Mouse (Mus musculus) cerebellum, adult 9-11 months (tissue): ENCODE data around the gene Dhdh.
"Not testable (repeated sequence)": the region's sequence is repeated elsewhere in the genome, so short reads cannot be mapped to it uniquely, and the experiment has no call there.

Source experiments
- DNase-seq: peaks from one replicate; pipeline ENCODE4 v3.0.0; 2022

Gene Dhdh

GRCm38 (mm10) chr7:45470869-45471268 lies 17.7 kb downstream of the Dhdh start:
- DNase-seq = no peak

GRCm38 (mm10) chr7:45467090-45467670 lies 21.4 kb downstream of the Dhdh start:
- DNase-seq = no peak

GRCm38 (mm10) chr7:45466283-45467089 lies 22.1 kb downstream of the Dhdh start, which contains the start of gene Bax:
Gene Bax, minus strand, starts transcription at chr7:45466898.
- DNase-seq = peak; percentile 98

GRCm38 (mm10) chr7:45465549-45465948 lies 23.1 kb downstream of the Dhdh start:
- no peak for DNase-seq

GRCm38 (mm10) chr7:45465112-45465511 lies 23.5 kb downstream of the Dhdh start:
- no peak for DNase-seq

- DNase-seq = no peak
Observed at GRCm38 (mm10) chr7:45463987-45464778, 24.4 kb downstream of the Dhdh start.

GRCm38 (mm10) chr7:45462868-45463267 lies 25.7 kb downstream of the Dhdh start:
- not testable (repeated sequence) for DNase-seq

- no peak for DNase-seq
Observed at GRCm38 (mm10) chr7:45462325-45462724, 26.3 kb downstream of the Dhdh start.

GRCm38 (mm10) chr7:45461781-45462180 lies 26.8 kb downstream of the Dhdh start:
- no peak for DNase-seq

GRCm38 (mm10) chr7:45461326-45461725 lies 27.3 kb downstream of the Dhdh start:
- no peak for DNase-seq

GRCm38 (mm10) chr7:45460860-45461314 lies 27.7 kb downstream of the Dhdh start:
- peak; percentile 58 for DNase-seq

GRCm38 (mm10) chr7:45460377-45460776 lies 28.2 kb downstream of the Dhdh start:
- peak; percentile 56 for DNase-seq

GRCm38 (mm10) chr7:45459564-45460140 lies 29.0 kb downstream of the Dhdh start, which contains the start of gene Ftl1:
Gene Ftl1, minus strand, starts transcription at chr7:45459884.
- peak; percentile 98 for DNase-seq

- DNase-seq = peak; percentile 81
Observed at GRCm38 (mm10) chr7:45458748-45459563, 29.6 kb downstream of the Dhdh start.

- DNase-seq = peak; percentile 32
Observed at GRCm38 (mm10) chr7:45457204-45458060, 31.2 kb downstream of the Dhdh start.

- DNase-seq = no peak
Observed at GRCm38 (mm10) chr7:45456721-45457203, 31.8 kb downstream of the Dhdh start.

GRCm38 (mm10) chr7:45455932-45456696 lies 32.5 kb downstream of the Dhdh start:
- peak; percentile 34 for DNase-seq

- DNase-seq = peak; percentile 45
Observed at GRCm38 (mm10) chr7:45454971-45455370, 33.6 kb downstream of the Dhdh start.

- peak; percentile 83 for DNase-seq
Observed at GRCm38 (mm10) chr7:45451344-45451982, 37.1 kb downstream of the Dhdh start.
